Mouse (Mus musculus): ENCODE data around the gene Antxr1. TPM values are rescaled to one million over a fixed set of nuclear protein-coding genes. Genes with fewer than 3 reads are reported as not detected.

Antxr1 gene
- polyA plus RNA-seq, 1 experiment from 2014 or later = 13.2 TPM

DNA sequence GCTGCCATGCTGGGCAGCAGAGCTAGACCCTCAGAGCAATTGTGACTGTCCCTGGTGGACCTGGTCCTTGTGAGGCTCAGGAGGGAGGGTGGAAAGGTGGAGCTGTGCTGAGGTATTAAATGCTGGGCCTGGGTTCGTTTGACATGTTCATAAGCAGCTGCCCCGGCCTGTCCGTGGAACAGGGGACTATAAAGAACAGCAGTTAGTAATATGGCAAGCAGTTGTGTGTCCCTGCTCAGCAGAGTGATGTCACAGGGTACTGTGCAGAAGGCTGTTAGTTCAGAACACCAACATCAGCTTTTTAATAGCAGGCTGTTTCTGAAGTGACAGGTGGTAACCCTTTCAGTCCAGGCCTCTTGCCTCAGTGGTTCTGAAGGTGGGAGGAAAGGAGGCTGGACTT lies 244.7 kb downstream of the Antxr1 start:
- no peaks in the 10 kb centered on the region for H3K27me3 ChIP-seq (ENCODE audit: control insufficient read depth, insufficient read depth, low read length)
- no peak for DNase-seq (ENCODE audit: low spot score)
- 84% methylated on average over 3 of the region's 3 CpGs for WGBS
- H3K4me1 ChIP-seq (ENCODE audit: control insufficient read depth, insufficient read depth, low read length) = no peaks in the 10 kb centered on the region
- no peak overlapping the region for H3K4me3 ChIP-seq (ENCODE audit: low read depth, low read length)
- no peak for ATAC-seq (ENCODE audit: insufficient number of reproducible peaks, low FRiP score, low TSS enrichment, low read depth)
- no peak overlapping the region for H3K4me2 ChIP-seq (ENCODE audit: low read depth, severe bottlenecking)
- H3K27ac ChIP-seq (replicated peaks; ENCODE audit: low read depth, low read length) = no peak overlapping the region
- H3K9me3 ChIP-seq (ENCODE audit: control insufficient read depth, low read length) = no peaks in the 10 kb centered on the region
- H3K9ac ChIP-seq (ENCODE audit: low read length) = no peak overlapping the region
- peaks cover 6% of the 10 kb centered on the region for H3K36me3 ChIP-seq (ENCODE audit: control insufficient read depth, insufficient read depth, low read length)

- Histone ChIP-seq H3K36me3 (ENCODE audit: control insufficient read depth, insufficient read depth, low read length) (peaks cover 17% of the 10 kb centered on the region), H3K9me3 (ENCODE audit: control insufficient read depth, low read length) (no peaks in the 10 kb centered on the region), H3K9ac (ENCODE audit: low read length) (no peak overlapping the region), H3K27me3 (ENCODE audit: control insufficient read depth, insufficient read depth, low read length) (no peaks in the 10 kb centered on the region), H3K27ac (replicated peaks; ENCODE audit: low read depth, low read length) (no peak overlapping the region), H3K4me1 (ENCODE audit: control insufficient read depth, insufficient read depth, low read length) (no peaks in the 10 kb centered on the region), H3K4me2 (ENCODE audit: low read depth, severe bottlenecking) (no peak overlapping the region), H3K4me3 (ENCODE audit: low read depth, low read length) (no peak overlapping the region)
- no peak for ATAC-seq (ENCODE audit: insufficient number of reproducible peaks, low FRiP score, low TSS enrichment, low read depth)
- WGBS = 95% methylated on average over 5 of the region's 5 CpGs
- no peak for DNase-seq (ENCODE audit: low spot score)
Measured at GRCm38 (mm10) chr6:87088356-87088755, 247.3 kb downstream of the Antxr1 start.

DNA sequence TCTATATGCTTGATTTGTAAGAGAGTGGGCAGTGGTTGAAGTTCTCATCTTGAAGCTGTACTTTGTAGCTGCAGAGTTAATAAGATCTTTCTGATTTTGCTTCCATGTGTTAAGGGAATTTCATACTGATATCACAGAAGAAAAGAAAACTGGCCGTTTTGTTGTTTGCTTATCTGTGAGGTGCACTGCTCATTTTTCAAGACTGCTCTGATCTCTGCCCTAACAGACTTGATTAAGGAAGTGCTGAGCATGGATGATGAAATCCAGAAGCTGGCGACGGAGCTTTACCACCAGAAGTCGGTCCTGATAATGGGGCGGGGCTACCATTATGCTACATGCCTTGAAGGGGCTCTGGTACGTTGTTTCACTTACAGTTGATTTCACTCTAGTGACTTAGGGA lies 250.6 kb downstream of the Antxr1 start:
- no peaks in the 10 kb centered on the region for H3K27me3 ChIP-seq (ENCODE audit: control insufficient read depth, insufficient read depth, low read length)
- no peak for ATAC-seq (ENCODE audit: insufficient number of reproducible peaks, low FRiP score, low TSS enrichment, low read depth)
- H3K36me3 ChIP-seq (ENCODE audit: control insufficient read depth, insufficient read depth, low read length) = peaks cover 18% of the 10 kb centered on the region

More for the DNA sequence above, 250.6 kb downstream of the Antxr1 start:
- Histone ChIP-seq H3K9me3 (ENCODE audit: control insufficient read depth, low read length) (no peaks in the 10 kb centered on the region), H3K4me2 (ENCODE audit: low read depth, severe bottlenecking) (no peak overlapping the region), H3K4me3 (ENCODE audit: low read depth, low read length) (no peak overlapping the region), H3K9ac (ENCODE audit: low read length) (no peak overlapping the region), H3K27ac (replicated peaks; ENCODE audit: low read depth, low read length) (no peak overlapping the region), H3K4me1 (ENCODE audit: control insufficient read depth, insufficient read depth, low read length) (no peaks in the 10 kb centered on the region)
- no peak for DNase-seq (ENCODE audit: low spot score)
- 75% methylated on average over 6 of the region's 6 CpGs for WGBS

Other genes with a start within 250 kb of the Antxr1 start
- gene D6Ertd527e, start 231.1 kb downstream of the Antxr1 start, polyA plus RNA-seq (2014; fragmentation: Nextera tagmentation; extraction: Ambion mirVana) = 0.35 and 0.53 TPM in 2 replicates
- gene Gkn1, start 15.1 kb upstream of the Antxr1 start, polyA plus RNA-seq (2014; fragmentation: Nextera tagmentation; extraction: Ambion mirVana) = not detected in 2 replicates
- gene Gkn2, start 37.5 kb upstream of the Antxr1 start, polyA plus RNA-seq (2014; fragmentation: Nextera tagmentation; extraction: Ambion mirVana) = not detected in 2 replicates
- gene Gkn3, start 53.1 kb upstream of the Antxr1 start, polyA plus RNA-seq (2014; fragmentation: Nextera tagmentation; extraction: Ambion mirVana) = not detected in 2 replicates
- not detected in 2 replicates for gene Bmp10, start 93.2 kb upstream of the Antxr1 start, polyA plus RNA-seq (2014; fragmentation: Nextera tagmentation; extraction: Ambion mirVana)
- gene Arhgap25, start 197.4 kb upstream of the Antxr1 start, polyA plus RNA-seq (2014; fragmentation: Nextera tagmentation; extraction: Ambion mirVana) = 2.5 and 2.6 TPM in 2 replicates